Mouse (Mus musculus) thymus, adult 2 months (tissue): ENCODE results near the gene Gm15013.

Experiments
- CTCF ChIP-seq: fragments of 200-500 bp; IDR thresholded peaks from 2 replicates; pipeline ENCODE4 v1.5.1; 2012; ENCODE audit warnings: mild to moderate bottlenecking, control low read depth, low read length, moderate library complexity, borderline replicate concordance; ENCODE audit not compliant: control insufficient read depth, poor library complexity, insufficient read depth; ENCODE audit errors: extremely low read depth
- POLR2A ChIP-seq: fragments of 200-500 bp; IDR thresholded peaks from 2 replicates; pipeline ENCODE4 v1.6.1; 2012; ENCODE audit warnings: mild to moderate bottlenecking, low read length, control low read depth, moderate library complexity; ENCODE audit not compliant: control insufficient read depth, poor library complexity, insufficient read depth; ENCODE audit errors: extremely low read depth

DNA sequence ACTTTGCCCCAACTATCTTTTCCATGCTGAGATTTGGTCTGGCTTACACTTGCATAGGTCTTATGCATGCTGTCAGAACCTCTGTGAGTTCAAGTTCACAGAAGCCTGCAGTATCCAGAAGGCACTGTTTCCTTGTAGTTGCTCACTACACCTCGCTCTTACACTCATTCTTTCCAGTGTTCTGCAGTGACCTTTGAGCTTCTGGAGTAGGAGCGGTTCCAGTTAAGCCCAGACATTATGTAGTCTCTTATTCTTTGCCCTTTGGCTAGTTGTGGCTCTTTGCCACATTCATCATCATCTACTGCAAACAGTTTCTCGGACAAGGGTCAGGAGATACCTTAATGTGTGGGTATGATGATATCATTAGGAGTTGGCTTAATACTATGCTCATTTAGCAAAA, 16.3 kb upstream of the Gm15013 start:
- TF ChIP-seq POLR2A = no peak
- no peak for TF ChIP-seq CTCF
